In genomic region chr1:132315889-132316624, GRCm38 (mm10) we compare ENCODE assay signal across 8 mouse cellular contexts. TPM values are rescaled to one million over a fixed set of nuclear protein-coding genes. Genes with fewer than 3 reads are reported as not detected.
DNase-seq lines count a peak whose midpoint lies in the region; ATAC-seq and TF ChIP-seq lines count a peak whose summit lies in the region.

Gene Nuak2 (plus strand): TSS chr1:132316126.

- ATAC-seq in forebrain, embryonic 11.5 days (replicated peaks; ENCODE audit: low FRiP score) = peak; percentile 89
- ATAC-seq in heart, embryonic 16.5 days (replicated peaks; ENCODE audit: extremely low read depth, insufficient read depth, low FRiP score) = peak; percentile 82
- peak; percentile 80 for ATAC-seq in liver, postnatal 0 days
- peak; percentile 88 for ATAC-seq in neural tube, embryonic 13.5 days (ENCODE audit: low read depth)

- TF ChIP-seq RAD21 in CH12.LX (IDR thresholded peaks at IDR 0.05; ENCODE audit: low read depth, low read length) = no peak

- no peak for TF ChIP-seq CTCF in CH12.LX (conservative IDR thresholded peaks at IDR 0.05 in 1 of 2, IDR thresholded peaks at IDR 0.05 in 1 of 2; ENCODE audit: low read depth in 2 of 2, low read length in 2 of 2)
- no peak for TF ChIP-seq CTCF in liver, postnatal 0 days (IDR thresholded peaks at IDR 0.05; ENCODE audit: low read depth)

- H3K36me3 ChIP-seq in CH12.LX (replicated peaks in 1 of 2; ENCODE audit: control insufficient read depth in 1 of 2, insufficient read depth in 1 of 2, low read length in 1 of 2) = no peaks in the 10 kb centered on the region
- peaks cover 2% of the 10 kb centered on the region; the same call in 1 of the 2 replicates for H3K36me3 ChIP-seq in forebrain, embryonic 11.5 days (ENCODE audit: control insufficient read depth, insufficient read depth, low read length)
- no peaks in the 10 kb centered on the region for H3K36me3 ChIP-seq in heart, embryonic 16.5 days (ENCODE audit: control insufficient read depth, insufficient read depth)
- H3K36me3 ChIP-seq in liver, postnatal 0 days (replicated peaks; ENCODE audit: insufficient read depth, low read length) = 0 out of 2 replicates have a peak, but pooled peaks cover 3% of the 10 kb centered on the region
- no peaks in the 10 kb centered on the region for H3K36me3 ChIP-seq in neural tube, embryonic 13.5 days

- TF ChIP-seq EP300 in CH12.LX (IDR thresholded peaks at IDR 0.05; ENCODE audit: low read length) = no peak
- no peak for TF ChIP-seq EP300 in liver, postnatal 0 days (IDR thresholded peaks at IDR 0.05; ENCODE audit: low read depth)

- no peak within 1 kb of the TSS for H3K9ac ChIP-seq in CH12.LX (ENCODE audit: insufficient read depth, low read depth)
- peak within 1 kb of the TSS; percentile 69 for H3K9ac ChIP-seq in forebrain, embryonic 11.5 days (ENCODE audit: low read length)
- peak within 1 kb of the TSS; percentile 78 for H3K9ac ChIP-seq in heart, embryonic 16.5 days (ENCODE audit: low read length)
- peak within 1 kb of the TSS; percentile 79 for H3K9ac ChIP-seq in liver, postnatal 0 days (replicated peaks)
- peak within 1 kb of the TSS; percentile 85 for H3K9ac ChIP-seq in neural tube, embryonic 13.5 days

- no peak within 1 kb of the TSS for H3K27ac ChIP-seq in CH12.LX (ENCODE audit: insufficient read depth, low read depth)
- peak within 1 kb of the TSS; percentile 99 for H3K27ac ChIP-seq in forebrain, embryonic 11.5 days (ENCODE audit: low read depth, low read length)
- H3K27ac ChIP-seq in heart, embryonic 16.5 days (ENCODE audit: low read length) = no peak within 1 kb of the TSS
- peak within 1 kb of the TSS; percentile 89 for H3K27ac ChIP-seq in liver, postnatal 0 days (ENCODE audit: low read depth)
- H3K27ac ChIP-seq in neural tube, embryonic 13.5 days (replicated peaks) = peak within 1 kb of the TSS; percentile 67; the same call in 1 of the 2 replicates

- dilution Hi-C loops in CH12.LX (cut with MboI; ENCODE audit: extremely low pct_ligation_motif_present, extremely low pct_unique_long_range_greater_than_20kb, low sequenced_read_pairs) = no loop called here

- no peaks in the 10 kb centered on the region for H3K27me3 ChIP-seq in CH12.LX (replicated peaks)
- H3K27me3 ChIP-seq in forebrain, embryonic 11.5 days (ENCODE audit: control insufficient read depth, insufficient read depth, low read length) = no peaks in the 10 kb centered on the region
- H3K27me3 ChIP-seq in heart, embryonic 16.5 days (ENCODE audit: control insufficient read depth, insufficient read depth, low read length) = peaks cover 3% of the 10 kb centered on the region; the same call in 1 of the 2 replicates
- 0 out of 2 replicates have a peak, but pooled peaks cover 7% of the 10 kb centered on the region for H3K27me3 ChIP-seq in liver, postnatal 0 days (ENCODE audit: insufficient read depth, low read length)
- peaks cover 9% of the 10 kb centered on the region for H3K27me3 ChIP-seq in neural tube, embryonic 13.5 days

- TF ChIP-seq POLR2A in CH12.LX (IDR thresholded peaks at IDR 0.05; ENCODE audit: low read depth, low read length) = 0 out of 2 replicates have a peak, but pooled peaks have one; percentile 27

- peaks cover 0 to 17% of the 10 kb centered on the region in 2 experiments; a peak in 3 of 4 replicates for H3K4me1 ChIP-seq in CH12.LX (ENCODE audit: control insufficient read depth in 1 of 2, insufficient read depth in 2 of 2)
- H3K4me1 ChIP-seq in forebrain, embryonic 11.5 days (replicated peaks; ENCODE audit: control insufficient read depth, insufficient read depth, low read length) = peaks cover 33% of the 10 kb centered on the region
- H3K4me1 ChIP-seq in heart, embryonic 16.5 days (ENCODE audit: control insufficient read depth, insufficient read depth, low read length) = peaks cover 33% of the 10 kb centered on the region
- peaks cover 44% of the 10 kb centered on the region for H3K4me1 ChIP-seq in liver, postnatal 0 days (ENCODE audit: insufficient read depth)
- H3K4me1 ChIP-seq in neural tube, embryonic 13.5 days (replicated peaks) = peaks cover 55% of the 10 kb centered on the region

- DNase-seq in CH12.LX (ENCODE audit: extremely low read depth) = no peak
- peak; percentile 65 for DNase-seq in c-Kit-positive CD71-negative TER-119-negative erythroid progenitor cells, embryonic 14.5 days (ENCODE audit: low read depth)
- DNase-seq in forebrain, embryonic 11.5 days (ENCODE audit: low spot score) = peak; percentile 95
- DNase-seq in kidney, postnatal 36 days = peak; percentile 97
- peak; percentile 89 for DNase-seq in liver, postnatal 0 days
- peak; percentile 92 for DNase-seq in testis, postnatal 10 days (ENCODE audit: low spot score)

- peak within 1 kb of the TSS; percentile 74 for H3K4me2 ChIP-seq in CH12.LX (ENCODE audit: insufficient read depth, low read depth, poor library complexity, severe bottlenecking)
- H3K4me2 ChIP-seq in forebrain, embryonic 11.5 days (ENCODE audit: low read depth, low read length, severe bottlenecking) = peak within 1 kb of the TSS; percentile 66
- H3K4me2 ChIP-seq in heart, embryonic 16.5 days (ENCODE audit: low read depth, low read length) = peak within 1 kb of the TSS; percentile 82
- peak within 1 kb of the TSS; percentile 91 for H3K4me2 ChIP-seq in liver, postnatal 0 days (ENCODE audit: low read depth, low read length)
- H3K4me2 ChIP-seq in neural tube, embryonic 13.5 days = peak within 1 kb of the TSS; percentile 91

- peak within 1 kb of the TSS in 1 of 3 experiments; percentile 54 for H3K4me3 ChIP-seq in CH12.LX (replicated peaks in 1 of 3; ENCODE audit: low read depth in 2 of 3, low read length in 2 of 3, poor library complexity in 1 of 3)
- peak within 1 kb of the TSS; percentile 66 for H3K4me3 ChIP-seq in forebrain, embryonic 11.5 days (ENCODE audit: low read depth, low read length)
- H3K4me3 ChIP-seq in heart, embryonic 16.5 days (ENCODE audit: low read length) = peak within 1 kb of the TSS; percentile 69
- peak within 1 kb of the TSS; percentile 63 for H3K4me3 ChIP-seq in liver, postnatal 0 days (ENCODE audit: low read depth, low read length)
- H3K4me3 ChIP-seq in neural tube, embryonic 13.5 days = peak within 1 kb of the TSS; percentile 75

- H3K79me2 ChIP-seq in CH12.LX (replicated peaks; ENCODE audit: control insufficient read depth, extremely low read depth, insufficient read depth, poor library complexity, severe bottlenecking) = no peaks in the 10 kb centered on the region

- under 1% methylated on average over 67 of the region's 67 CpGs for WGBS in forebrain, embryonic 11.5 days
- WGBS in heart, embryonic 16.5 days = under 1% methylated on average over 67 of the region's 67 CpGs
- WGBS in liver, postnatal 0 days (ENCODE audit: insufficient replicate concordance) = under 1% methylated on average over 67 of the region's 67 CpGs
- under 1% methylated on average over 67 of the region's 67 CpGs for WGBS in neural tube, embryonic 13.5 days

- no peaks in the 10 kb centered on the region for H3K9me3 ChIP-seq in CH12.LX (replicated peaks; ENCODE audit: low read length)
- H3K9me3 ChIP-seq in forebrain, embryonic 11.5 days (ENCODE audit: control insufficient read depth, low read length) = no peaks in the 10 kb centered on the region
- H3K9me3 ChIP-seq in heart, embryonic 16.5 days (replicated peaks; ENCODE audit: control insufficient read depth, low read length) = no peaks in the 10 kb centered on the region
- no peaks in the 10 kb centered on the region for H3K9me3 ChIP-seq in liver, postnatal 0 days (ENCODE audit: low read length)
- no peaks in the 10 kb centered on the region for H3K9me3 ChIP-seq in neural tube, embryonic 13.5 days

- in situ Hi-C loops in CH12.LX (cut with MboI; ENCODE audit: low pct_ligation_motif_present, low pct_unique_long_range_greater_than_20kb, low sequenced_read_pairs) = loop anchor here (5.0 kb wide), 1 partner anchor 36 kb away; no protein-coding TSS in a partner anchor

TF ChIP-seq in CH12.LX, 34 proteins besides CTCF, POLR2A, EP300 and RAD21:
- TF ChIP-seq MAX (IDR thresholded peaks at IDR 0.05; ENCODE audit: low read length) (peak; percentile 74), BHLHE40 (IDR thresholded peaks at IDR 0.05; ENCODE audit: low read depth, low read length) (peak; percentile 65), ZMIZ1 (IDR thresholded peaks at IDR 0.05; ENCODE audit: low read depth, low read length) (no peak), MAZ (IDR thresholded peaks at IDR 0.05; ENCODE audit: low read depth, low read length) (no peak), USF1 (IDR thresholded peaks at IDR 0.05; ENCODE audit: low read depth, low read length) (peak; percentile 45), ELF1 (IDR thresholded peaks at IDR 0.05; ENCODE audit: low read depth, low read length) (no peak)

RNA-seq across cellular contexts. Expression of gene Nuak2, which starts in this region (rescaled TPM):
- total RNA-seq in CH12.LX (2012; rRNA removed) (0.25 and 0.30 TPM in 2 replicates), CH12.LX (2014; rRNA removed) (not detected in 2 replicates)
- polyA plus RNA-seq in CH12.LX (2012; ENCODE audit: insufficient read length, low read depth) = not detected in 2 replicates
- 57.7 and 63.4 TPM in 2 replicates for polyA plus RNA-seq in forebrain, embryonic 11.5 days (2014; fragmentation: Nextera tagmentation; extraction: Ambion mirVana)
- 3.4 and 4.3 TPM in 2 replicates for polyA plus RNA-seq in heart, embryonic 16.5 days (2015; fragmentation: Nextera tagmentation; extraction: Ambion mirVana)
- 6.0 and 6.8 TPM in 2 replicates for polyA plus RNA-seq in liver, postnatal 0 days (2015; fragmentation: Nextera tagmentation; extraction: Ambion mirVana)
- 9.0 and 10.5 TPM in 2 replicates for polyA plus RNA-seq in neural tube, embryonic 13.5 days (2015; fragmentation: Nextera tagmentation; extraction: Ambion mirVana)

Comparison
In these comparisons a context has a peak if more than half of its experiments do, and no peak if none do; other contexts are left out.
1. H3K27ac ChIP-seq: peak in forebrain, embryonic 11.5 days (single experiment), liver, postnatal 0 days (single experiment) and neural tube, embryonic 13.5 days (single experiment); none in CH12.LX (single experiment) and heart, embryonic 16.5 days (single experiment).
2. Peak in every context shown above with its lines, with median percentiles within 50 percentile points of each other: H3K4me2 ChIP-seq and ATAC-seq.